Mouse (Mus musculus) E14TG2a.4 (cell line): ENCODE data around the gene Sult5a1.

Source experiments
- CTCF ChIP-seq: conservative IDR thresholded peaks from 2 replicates; pipeline ENCODE4 v1.5.1; 2014; ENCODE audit warnings: low read length
- POU5F1 ChIP-seq: IDR thresholded peaks from 2 replicates; pipeline ENCODE4 v1.6.1; 2014; ENCODE audit warnings: low read length, borderline replicate concordance

- no peak for TF ChIP-seq CTCF
- no peak for TF ChIP-seq POU5F1
Measured at GRCm38 (mm10) chr8:123185566-123186409, 27.7 kb upstream of the Sult5a1 start, which contains the start of gene Dpep1.
